Mouse (Mus musculus) midbrain, embryonic 10.5 days (tissue): ENCODE results near the gene Atp6v1b1. TPM values are rescaled to one million over a fixed set of nuclear protein-coding genes. Genes with fewer than 3 reads are reported as not detected.

ENCODE experiments used
- DNase-seq: peaks from one replicate; pipeline ENCODE4 v3.0.0-alpha.2; 2017; ENCODE audit warnings: low spot score
- H3K27ac ChIP-seq: fragments of 300-500 bp; sonication (generic); replicated peaks from 2 replicates; pipeline ENCODE4 v1.5.1; 2016; ENCODE audit warnings: mild to moderate bottlenecking
- H3K27me3 ChIP-seq: fragments of 300-500 bp; sonication (generic); 2 replicates; pipeline ENCODE4 v1.6.1; 2016; ENCODE audit warnings: low read depth, mild to moderate bottlenecking; ENCODE audit not compliant: poor library complexity, severe bottlenecking
- H3K36me3 ChIP-seq: fragments of 300-500 bp; sonication (generic); 2 replicates; pipeline ENCODE4 v1.6.1; 2016; ENCODE audit warnings: mild to moderate bottlenecking, moderate library complexity
- H3K4me1 ChIP-seq: fragments of 300-500 bp; sonication (generic); 2 replicates; pipeline ENCODE4 v1.6.1; 2016
- H3K4me3 ChIP-seq: fragments of 300-500 bp; sonication (generic); 2 replicates; pipeline ENCODE4 v1.5.1; 2016; ENCODE audit warnings: mild to moderate bottlenecking, moderate library complexity
- H3K9me3 ChIP-seq: fragments of 300-500 bp; sonication (generic); replicated peaks from 2 replicates; pipeline ENCODE4 v1.6.1; 2016; ENCODE audit warnings: mild to moderate bottlenecking
- whole genome bisulfite sequencing: fragments of 180-500 bp; shearing (Covaris S2); methylation state at CpG from one replicate; pipeline ENCODE4 v1.1.7; 2016; 5-methylcytosine and 5-hydroxymethylcytosine counted together
- polyA plus RNA-seq: library from polyadenylated mRNA; unstranded; fragments of >200 nt; fragmentation: Nextera tagmentation; extraction: Ambion mirVana; gene quantifications from 2 replicates; pipeline ENCODE4 v1.2.1, GENCODE M21; 2016

The Atp6v1b1 gene
- not detected in 2 replicates for polyA plus RNA-seq

- DNase-seq: no peak
- 63% methylated on average over 5 of the region's 5 CpGs for WGBS
- H3K27me3 ChIP-seq: peaks cover 64% of the 10 kb centered on the region
These were observed at the start of gene Atp6v1b1 for GRCm38 (mm10) chr6:83742761-83743160. Gene Atp6v1b1, plus strand, starts transcription at chr6:83742990.

DNA sequence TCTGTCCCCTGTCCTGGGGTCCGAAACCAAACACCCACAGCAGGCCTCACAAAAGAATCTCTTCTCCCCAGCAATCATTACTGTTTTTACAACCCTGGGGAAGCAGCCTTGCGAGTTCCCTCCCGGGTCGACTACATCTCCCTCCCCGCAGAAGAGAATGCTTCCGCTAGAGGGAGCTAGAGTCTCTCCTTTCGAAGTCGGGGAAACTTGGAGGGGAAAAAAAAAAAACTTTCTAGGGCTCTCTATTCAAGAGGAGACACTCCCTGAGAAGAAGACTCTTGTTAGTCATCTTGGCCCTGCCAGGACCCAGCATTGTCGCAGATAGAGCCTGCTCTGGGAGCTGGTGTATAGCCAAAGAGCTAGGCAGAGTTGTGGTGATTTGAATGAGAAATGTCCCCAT lies 49.0 kb upstream of the Atp6v1b1 start:
- DNase-seq: peak; percentile 65
- Histone ChIP-seq H3K36me3 (no peaks in the 10 kb centered on the region), H3K9me3 (no peaks in the 10 kb centered on the region), H3K4me3 (no peak overlapping the region), H3K27ac (no peak overlapping the region), H3K4me1 (peaks cover 8% of the 10 kb centered on the region), H3K27me3 (peaks cover 99% of the 10 kb centered on the region)
- 0% methylated on average over 9 of the region's 9 CpGs for WGBS

More at GRCm38 (mm10) chr6:83742761-83743160, at the start of gene Atp6v1b1:
- Histone ChIP-seq H3K36me3 (no peaks in the 10 kb centered on the region), H3K27ac (no peak within 1 kb of the TSS), H3K4me1 (peaks cover 28% of the 10 kb centered on the region), H3K4me3 (no peak within 1 kb of the TSS), H3K9me3 (no peaks in the 10 kb centered on the region)

DNA sequence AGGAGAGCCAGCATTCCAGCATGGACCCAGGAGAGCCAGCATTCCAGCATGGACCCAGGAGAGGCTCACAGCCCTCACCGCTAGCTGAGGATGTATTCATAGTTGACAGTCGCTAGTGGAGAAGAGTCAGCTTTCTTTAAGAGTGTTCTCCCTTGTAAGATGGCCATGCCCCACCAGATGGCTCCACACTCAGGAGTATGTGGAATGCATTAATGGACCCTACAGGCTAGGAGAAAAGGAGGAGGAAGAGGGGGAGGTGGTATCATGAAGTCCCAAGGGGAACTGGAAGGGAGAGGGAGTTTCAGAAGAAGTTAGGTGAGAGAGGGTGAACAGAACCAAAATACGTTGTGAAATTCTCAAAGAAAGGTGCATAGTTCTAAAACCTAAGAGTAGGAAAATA lies 47.1 kb upstream of the Atp6v1b1 start:
- WGBS: 3% methylated on average over 3 of the region's 3 CpGs
- no peaks in the 10 kb centered on the region for H3K9me3 ChIP-seq
- H3K4me3 ChIP-seq: no peak overlapping the region
- no peaks in the 10 kb centered on the region for H3K36me3 ChIP-seq
- no peak overlapping the region for H3K27ac ChIP-seq
- H3K27me3 ChIP-seq: peaks cover 100% of the 10 kb centered on the region
- DNase-seq: no peak
- H3K4me1 ChIP-seq: peaks cover 8% of the 10 kb centered on the region

- peaks cover 8% of the 10 kb centered on the region for H3K4me1 ChIP-seq
- H3K27me3 ChIP-seq: peaks cover 100% of the 10 kb centered on the region
- no peaks in the 10 kb centered on the region for H3K9me3 ChIP-seq
- DNase-seq: no peak
- H3K27ac ChIP-seq: no peak overlapping the region
- H3K36me3 ChIP-seq: no peaks in the 10 kb centered on the region
- no peak overlapping the region for H3K4me3 ChIP-seq
- WGBS: 3% methylated on average over 7 of the region's 7 CpGs
These were observed 46.1 kb upstream of the Atp6v1b1 start for GRCm38 (mm10) chr6:83696684-83697083.

DNA sequence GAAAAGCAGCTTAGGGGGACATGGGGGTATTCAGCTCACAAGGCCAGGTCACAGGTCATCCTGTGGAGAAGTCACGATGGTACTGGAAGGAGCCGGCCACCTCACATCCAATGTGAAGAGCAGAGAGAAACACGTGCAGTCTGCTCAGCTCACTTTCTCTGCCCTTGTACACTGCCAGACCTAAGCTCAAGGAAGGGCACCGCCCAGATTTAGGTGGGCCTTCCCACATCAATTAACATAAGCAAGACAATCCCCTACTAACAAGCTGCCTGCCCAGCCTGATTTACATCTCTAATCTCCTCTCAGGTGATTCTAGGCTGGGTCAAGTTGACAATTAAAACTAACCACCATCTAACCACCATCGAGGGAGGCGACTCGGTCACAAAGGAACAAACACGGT lies 44.9 kb upstream of the Atp6v1b1 start:
- 1% methylated on average over 8 of the region's 8 CpGs for WGBS
- DNase-seq: no peak
- Histone ChIP-seq H3K4me3 (no peak overlapping the region), H3K27ac (no peak overlapping the region), H3K27me3 (peaks cover 100% of the 10 kb centered on the region), H3K36me3 (no peaks in the 10 kb centered on the region), H3K4me1 (peaks cover 15% of the 10 kb centered on the region), H3K9me3 (no peaks in the 10 kb centered on the region)

GRCm38 (mm10) chr6:83699971-83700370 lies 42.8 kb upstream of the Atp6v1b1 start:
- DNase-seq: peak; percentile 13
- H3K9me3 ChIP-seq: peaks cover 4% of the 10 kb centered on the region
- H3K27me3 ChIP-seq: peaks cover 100% of the 10 kb centered on the region
- H3K36me3 ChIP-seq: no peaks in the 10 kb centered on the region
- no peak overlapping the region for H3K27ac ChIP-seq
- peaks cover 7% of the 10 kb centered on the region for H3K4me1 ChIP-seq
- WGBS: 3% methylated on average over 5 of the region's 5 CpGs
- H3K4me3 ChIP-seq: no peak overlapping the region

GRCm38 (mm10) chr6:83701001-83701400 lies 41.8 kb upstream of the Atp6v1b1 start:
- Histone ChIP-seq H3K27me3 (peaks cover 100% of the 10 kb centered on the region), H3K27ac (no peak overlapping the region), H3K4me3 (no peak overlapping the region), H3K36me3 (no peaks in the 10 kb centered on the region), H3K9me3 (peaks cover 4% of the 10 kb centered on the region), H3K4me1 (peaks cover 7% of the 10 kb centered on the region)
- WGBS: under 1% methylated on average over 11 of the region's 11 CpGs
- DNase-seq: peak; percentile 42

DNA sequence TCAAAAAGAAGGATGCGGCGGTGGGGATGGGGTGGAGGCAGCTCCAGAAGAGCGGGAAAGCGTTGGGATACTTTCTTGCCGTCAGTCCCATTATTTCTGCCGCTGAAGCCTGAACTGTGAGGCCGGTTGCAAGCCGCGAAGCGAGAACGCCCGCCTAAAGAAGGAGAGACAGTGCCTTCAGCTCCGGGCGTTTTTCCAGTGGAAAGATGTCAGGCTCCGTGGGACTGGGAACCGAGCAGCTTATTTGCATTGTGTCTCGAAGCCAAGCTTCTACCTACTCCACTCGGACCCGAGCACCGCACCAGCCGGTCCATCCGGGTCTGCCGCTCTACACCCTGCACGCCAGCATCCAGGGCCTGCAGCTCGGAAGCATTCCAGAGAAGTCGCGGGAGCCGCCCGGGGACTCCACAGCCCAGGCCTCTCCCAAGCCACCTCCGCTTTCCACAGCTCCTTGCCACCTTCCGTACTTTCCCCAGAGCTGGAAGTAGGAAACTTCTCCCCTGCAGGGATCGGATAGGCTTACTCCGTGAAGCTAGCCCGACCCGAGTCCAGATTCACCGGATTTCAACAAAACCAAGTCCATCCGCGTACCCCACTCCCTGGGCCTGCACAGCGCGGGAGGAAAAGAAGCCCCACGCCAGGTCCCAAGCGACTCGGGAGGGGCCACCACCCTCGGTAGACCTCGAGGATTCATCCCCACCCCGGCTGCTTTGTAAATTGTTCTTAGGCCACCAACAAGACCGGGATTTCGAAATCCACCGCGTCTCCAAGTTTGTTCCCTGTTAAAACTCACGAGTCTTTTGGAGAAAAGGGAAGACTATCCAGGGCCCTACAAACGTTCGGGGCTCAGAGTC lies 40.4 kb upstream of the Atp6v1b1 start:
- H3K36me3 ChIP-seq: no peaks in the 10 kb centered on the region
- peaks cover 100% of the 10 kb centered on the region for H3K27me3 ChIP-seq
- DNase-seq: peak; percentile 75
- H3K27ac ChIP-seq: no peak overlapping the region
- under 1% methylated on average over 53 of the region's 53 CpGs for WGBS
- peaks cover 4% of the 10 kb centered on the region for H3K9me3 ChIP-seq
- H3K4me3 ChIP-seq: no peak overlapping the region; the same call in 1 of the 2 replicates
- peaks cover 7% of the 10 kb centered on the region for H3K4me1 ChIP-seq

- H3K4me1 ChIP-seq: peaks cover 7% of the 10 kb centered on the region
- H3K27me3 ChIP-seq: peaks cover 100% of the 10 kb centered on the region
- H3K27ac ChIP-seq: no peak overlapping the region
- no peak overlapping the region for H3K4me3 ChIP-seq
- WGBS: under 1% methylated on average over 27 of the region's 27 CpGs
- H3K36me3 ChIP-seq: no peaks in the 10 kb centered on the region
- H3K9me3 ChIP-seq: peaks cover 4% of the 10 kb centered on the region
- DNase-seq: peak; percentile 52
These were observed 39.6 kb upstream of the Atp6v1b1 start for GRCm38 (mm10) chr6:83703000-83703721.

GRCm38 (mm10) chr6:83703722-83704078 lies 39.1 kb upstream of the Atp6v1b1 start:
- H3K4me1 ChIP-seq: peaks cover 7% of the 10 kb centered on the region
- H3K9me3 ChIP-seq: peaks cover 4% of the 10 kb centered on the region
- no peaks in the 10 kb centered on the region for H3K36me3 ChIP-seq
- no peak overlapping the region for H3K4me3 ChIP-seq
- peak; percentile 52 for DNase-seq
- H3K27me3 ChIP-seq: peaks cover 100% of the 10 kb centered on the region
- no peak overlapping the region for H3K27ac ChIP-seq
- 2% methylated on average over 10 of the region's 10 CpGs for WGBS

GRCm38 (mm10) chr6:83704294-83704693 lies 38.5 kb upstream of the Atp6v1b1 start:
- Histone ChIP-seq H3K27me3 (peaks cover 100% of the 10 kb centered on the region), H3K9me3 (peaks cover 4% of the 10 kb centered on the region), H3K36me3 (no peaks in the 10 kb centered on the region), H3K27ac (no peak overlapping the region), H3K4me3 (no peak overlapping the region), H3K4me1 (peaks cover 7% of the 10 kb centered on the region)
- WGBS: 12% methylated on average over 1 of the region's 1 CpGs
- DNase-seq: peak; percentile 35

GRCm38 (mm10) chr6:83704701-83705100 lies 38.1 kb upstream of the Atp6v1b1 start:
- 19% methylated on average over 5 of the region's 5 CpGs for WGBS
- Histone ChIP-seq H3K27ac (no peak overlapping the region), H3K9me3 (peaks cover 4% of the 10 kb centered on the region), H3K4me1 (peaks cover 7% of the 10 kb centered on the region), H3K4me3 (no peak overlapping the region), H3K36me3 (no peaks in the 10 kb centered on the region), H3K27me3 (peaks cover 100% of the 10 kb centered on the region)
- no peak for DNase-seq
